In the genomic region with DNA sequence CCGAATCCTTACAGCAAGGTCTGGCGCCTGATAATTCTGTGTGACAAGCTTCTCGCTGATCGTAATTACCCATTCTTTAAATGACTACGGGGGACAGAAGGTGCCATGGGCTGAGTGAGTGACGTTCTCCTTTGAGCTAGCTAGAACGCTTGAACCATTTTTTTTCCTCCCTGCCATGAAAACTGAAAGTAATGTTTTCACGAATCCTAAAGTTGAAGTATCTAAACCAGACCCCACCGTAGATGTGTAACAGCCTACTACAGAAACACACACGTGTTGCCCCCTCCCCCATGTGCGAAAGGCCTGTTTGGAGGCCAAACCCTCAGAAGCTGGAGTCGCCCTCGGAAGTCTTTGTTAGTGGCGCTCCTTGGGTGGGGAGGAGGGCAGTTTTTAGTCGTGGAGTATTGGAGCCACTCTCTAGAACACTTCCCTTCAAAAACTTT, we compare ENCODE assay signal across 8 mouse cellular contexts. TPM values are rescaled to one million over a fixed set of nuclear protein-coding genes. Genes with fewer than 3 reads are reported as not detected.
DNase-seq lines count a peak whose midpoint lies in the region; ATAC-seq and TF ChIP-seq lines count a peak whose summit lies in the region.

No protein-coding gene starts in this region.

- WGBS in embryonic facial prominence, embryonic 13.5 days: under 1% methylated on average over 15 of the region's 15 CpGs
- 0% methylated on average over 15 of the region's 15 CpGs for whole genome bisulfite sequencing in limb, embryonic 11.5 days
- WGBS in midbrain, embryonic 12.5 days: under 1% methylated on average over 15 of the region's 15 CpGs

- H3K4me1 ChIP-seq in G1E (ENCODE audit: insufficient read depth, low read depth, low read length): peaks cover 44% of the 10 kb centered on the region
- peaks cover 21% of the 10 kb centered on the region for H3K4me1 ChIP-seq in embryonic facial prominence, embryonic 13.5 days
- peaks cover 3% of the 10 kb centered on the region; the same call in 1 of the 2 replicates for H3K4me1 ChIP-seq in limb, embryonic 11.5 days (ENCODE audit: control insufficient read depth, insufficient read depth, low read length)
- H3K4me1 ChIP-seq in midbrain, embryonic 12.5 days: peaks cover 20% of the 10 kb centered on the region

- no peaks in the 10 kb centered on the region for H3K27me3 ChIP-seq in G1E (ENCODE audit: insufficient read depth, low read length)
- no peaks in the 10 kb centered on the region for H3K27me3 ChIP-seq in embryonic facial prominence, embryonic 13.5 days
- H3K27me3 ChIP-seq in limb, embryonic 11.5 days (ENCODE audit: control insufficient read depth, insufficient read depth, low read length): no peaks in the 10 kb centered on the region
- H3K27me3 ChIP-seq in midbrain, embryonic 12.5 days: no peaks in the 10 kb centered on the region

- peak overlapping the region; percentile 97 for H3K27ac ChIP-seq in embryonic facial prominence, embryonic 13.5 days
- peak overlapping the region; percentile 94 for H3K27ac ChIP-seq in limb, embryonic 11.5 days (replicated peaks; ENCODE audit: low read depth, low read length)
- H3K27ac ChIP-seq in midbrain, embryonic 12.5 days (replicated peaks): peak overlapping the region; percentile 99

- peak overlapping the region; percentile 74 for H3K4me2 ChIP-seq in embryonic facial prominence, embryonic 13.5 days
- H3K4me2 ChIP-seq in limb, embryonic 11.5 days (ENCODE audit: low read depth, severe bottlenecking): peak overlapping the region; percentile 72
- H3K4me2 ChIP-seq in midbrain, embryonic 12.5 days (replicated peaks): peak overlapping the region; percentile 85

- peak; percentile 41 to 43 for DNase-seq in B cell, adult 2 months
- no peak for DNase-seq in G1E (ENCODE audit: low spot score)
- peak; percentile 19 to 22 for DNase-seq in heart, postnatal 14 days
- peak; percentile 74 for DNase-seq in limb, embryonic 11.5 days (ENCODE audit: low spot score)
- peak; percentile 45 for DNase-seq in thymus, postnatal 14 days

- peaks cover 35% of the 10 kb centered on the region for H3K36me3 ChIP-seq in G1E (replicated peaks)
- peaks cover 9% of the 10 kb centered on the region; the same call in 1 of the 2 replicates for H3K36me3 ChIP-seq in embryonic facial prominence, embryonic 13.5 days
- H3K36me3 ChIP-seq in limb, embryonic 11.5 days (ENCODE audit: control insufficient read depth, insufficient read depth, low read length): peaks cover 2% of the 10 kb centered on the region; the same call in 1 of the 2 replicates
- H3K36me3 ChIP-seq in midbrain, embryonic 12.5 days: peaks cover 15% of the 10 kb centered on the region; the same call in 1 of the 2 replicates

- H3K9ac ChIP-seq in embryonic facial prominence, embryonic 13.5 days: peak overlapping the region; percentile 99
- peak overlapping the region; percentile 98 for H3K9ac ChIP-seq in limb, embryonic 11.5 days (ENCODE audit: low read length)
- H3K9ac ChIP-seq in midbrain, embryonic 12.5 days (replicated peaks): peak overlapping the region; percentile 98

- peak overlapping the region; percentile 94 for H3K4me3 ChIP-seq in G1E (ENCODE audit: low read depth, low read length)
- peak overlapping the region; percentile 93 for H3K4me3 ChIP-seq in embryonic facial prominence, embryonic 13.5 days
- peak overlapping the region; percentile 91 for H3K4me3 ChIP-seq in limb, embryonic 11.5 days (ENCODE audit: low read depth, low read length)
- peak overlapping the region; percentile 96 for H3K4me3 ChIP-seq in midbrain, embryonic 12.5 days

- TF ChIP-seq CTCF in G1E (IDR thresholded peaks at IDR 0.05; ENCODE audit: low read depth, low read length): no peak

- intact Hi-C loops in heart, postnatal 14 days (cut with DNase I): loop anchor here (2.0 kb wide), 1 partner anchor 22 kb away; a partner anchor contains a TSS

- ATAC-seq in G1E (ENCODE audit: extremely low read depth, insufficient number of reproducible peaks, low FRiP score, poor library complexity, severe bottlenecking): no peak
- ATAC-seq in embryonic facial prominence, embryonic 13.5 days (ENCODE audit: insufficient number of reproducible peaks, insufficient read depth, low FRiP score, low TSS enrichment, low read depth): no peak
- peak; percentile 52; the same call in 1 of the 2 replicates for ATAC-seq in limb, embryonic 11.5 days (ENCODE audit: insufficient number of reproducible peaks, low FRiP score, low TSS enrichment, low read depth)
- ATAC-seq in midbrain, embryonic 12.5 days (ENCODE audit: low FRiP score, low read depth): peak; percentile 47
- ATAC-seq in cerebellum, adult (ENCODE audit: insufficient number of reproducible peaks, low FRiP score, low TSS enrichment): no peak

- no peaks in the 10 kb centered on the region for H3K9me3 ChIP-seq in G1E (replicated peaks)
- no peaks in the 10 kb centered on the region for H3K9me3 ChIP-seq in embryonic facial prominence, embryonic 13.5 days
- no peaks in the 10 kb centered on the region for H3K9me3 ChIP-seq in limb, embryonic 11.5 days (ENCODE audit: control insufficient read depth, low read length)
- no peaks in the 10 kb centered on the region for H3K9me3 ChIP-seq in midbrain, embryonic 12.5 days

RNA-seq across cellular contexts. Expression of a gene that starts 0.8 kb away (rescaled TPM):
- total RNA-seq in G1E (2014; fragmentation: Nextera tagmentation): 134 and 139 TPM in 2 replicates
- total RNA-seq in G1E (2017): 48.2 and 58.6 TPM in 2 replicates
- 75.5 and 189 TPM in 2 replicates for polyA plus RNA-seq in G1E (2012)
- 73.1 and 76.5 TPM in 2 replicates for polyA plus RNA-seq in embryonic facial prominence, embryonic 13.5 days (2015; fragmentation: Nextera tagmentation; extraction: Ambion mirVana)
- total RNA-seq in heart, postnatal 14 days (2021): 10 to 100 TPM; 36.9 to 40.7 TPM
- 127 and 136 TPM in 2 replicates for polyA plus RNA-seq in limb, embryonic 11.5 days (2014; fragmentation: Nextera tagmentation; extraction: Ambion mirVana)
- polyA plus RNA-seq in midbrain, embryonic 12.5 days (2016; fragmentation: Nextera tagmentation; extraction: Ambion mirVana): 79.9 and 88.8 TPM in 2 replicates

RNA-seq across cellular contexts. Expression of a gene that starts 22.1 kb away (rescaled TPM):
- total RNA-seq in G1E (2014; fragmentation: Nextera tagmentation) (36.6 and 41.9 TPM in 2 replicates), G1E (2017) (28.9 and 38.9 TPM in 2 replicates)
- polyA plus RNA-seq in G1E (2012): 3.3 and 3.5 TPM in 2 replicates
- 3.7 TPM in 2 replicates for polyA plus RNA-seq in embryonic facial prominence, embryonic 13.5 days (2015; fragmentation: Nextera tagmentation; extraction: Ambion mirVana)
- 10 to 100 TPM; 16.3 to 20.0 TPM for total RNA-seq in heart, postnatal 14 days (2021)
- polyA plus RNA-seq in limb, embryonic 11.5 days (2014; fragmentation: Nextera tagmentation; extraction: Ambion mirVana): 4.8 and 5.3 TPM in 2 replicates
- 4.3 and 4.9 TPM in 2 replicates for polyA plus RNA-seq in midbrain, embryonic 12.5 days (2016; fragmentation: Nextera tagmentation; extraction: Ambion mirVana)

RNA-seq across cellular contexts. Expression of a gene that starts 22.2 kb away (rescaled TPM):
- total RNA-seq in G1E (2014; fragmentation: Nextera tagmentation) (92.5 and 119 TPM in 2 replicates), G1E (2017) (109 and 142 TPM in 2 replicates)
- polyA plus RNA-seq in G1E (2012): 6.6 and 11.2 TPM in 2 replicates
- 35.9 and 36.5 TPM in 2 replicates for polyA plus RNA-seq in embryonic facial prominence, embryonic 13.5 days (2015; fragmentation: Nextera tagmentation; extraction: Ambion mirVana)
- total RNA-seq in heart, postnatal 14 days (2021): 1 to 10 TPM; 1.5 to 2.0 TPM
- 54.8 and 58.7 TPM in 2 replicates for polyA plus RNA-seq in limb, embryonic 11.5 days (2014; fragmentation: Nextera tagmentation; extraction: Ambion mirVana)
- 41.6 and 42.3 TPM in 2 replicates for polyA plus RNA-seq in midbrain, embryonic 12.5 days (2016; fragmentation: Nextera tagmentation; extraction: Ambion mirVana)

Comparison
In these comparisons a context has a peak if more than half of its experiments do, and no peak if none do; other contexts are left out.
1. ATAC-seq: peak in limb, embryonic 11.5 days (single experiment) and midbrain, embryonic 12.5 days (single experiment); none in G1E (single experiment), embryonic facial prominence, embryonic 13.5 days (single experiment) and cerebellum, adult (single experiment).
2. Peak in every context shown above with its lines, with median percentiles within 50 percentile points of each other: H3K4me3 ChIP-seq, H3K27ac ChIP-seq, H3K4me2 ChIP-seq and H3K9ac ChIP-seq.